Mouse (Mus musculus) liver, embryonic 13.5 days (tissue): ENCODE measurements around the gene Hist2h3c1. TPM values are rescaled to one million over a fixed set of nuclear protein-coding genes. Genes with fewer than 3 reads are reported as not detected.

Experiments used
- ATAC-seq: fragments of 200-750 bp; cut with Nextera tagmentation; 2 replicates; pipeline ENCODE4 v1.8.0; 2017; ENCODE audit warnings: low read depth, mild to moderate bottlenecking, moderate number of reproducible peaks, moderate library complexity
- DNase-seq: peaks from one replicate; pipeline ENCODE4 v3.0.0; 2022
- H3K27ac ChIP-seq: fragments of 300-500 bp; sonication (generic); 2 replicates; pipeline ENCODE4 v1.5.1; 2015; ENCODE audit warnings: moderate library complexity, mild to moderate bottlenecking, inconsistent platforms
- H3K27me3 ChIP-seq: fragments of 300-500 bp; sonication (generic); 2 replicates; pipeline ENCODE4 v1.6.1; 2015; ENCODE audit warnings: mild to moderate bottlenecking, inconsistent platforms
- H3K36me3 ChIP-seq: fragments of 300-500 bp; sonication (generic); 2 replicates; pipeline ENCODE4 v1.6.1; 2015; ENCODE audit warnings: mild to moderate bottlenecking, inconsistent platforms
- H3K4me1 ChIP-seq: fragments of 300-500 bp; sonication (generic); replicated peaks from 2 replicates; pipeline ENCODE4 v1.6.1; 2015; ENCODE audit warnings: inconsistent platforms
- H3K4me2 ChIP-seq: fragments of 300-500 bp; sonication (generic); 2 replicates; pipeline ENCODE4 v1.6.1; 2015; ENCODE audit warnings: inconsistent platforms, mild to moderate bottlenecking, moderate library complexity
- H3K4me3 ChIP-seq: fragments of 300-500 bp; sonication (generic); replicated peaks from 2 replicates; pipeline ENCODE4 v1.5.1; 2015; ENCODE audit warnings: mild to moderate bottlenecking, inconsistent platforms
- H3K9ac ChIP-seq: fragments of 300-500 bp; sonication (generic); 2 replicates; pipeline ENCODE4 v1.6.1; 2015; ENCODE audit warnings: mild to moderate bottlenecking, inconsistent platforms
- H3K9me3 ChIP-seq: fragments of 300-500 bp; sonication (generic); replicated peaks from 2 replicates; pipeline ENCODE4 v1.6.1; 2016; ENCODE audit warnings: inconsistent platforms
- WGBS: fragments of 180-500 bp; shearing (Covaris S2); methylation state at CpG from one replicate; pipeline ENCODE4 v1.1.7; 2015; ENCODE audit not compliant: insufficient replicate concordance; 5-methylcytosine and 5-hydroxymethylcytosine counted together
- polyA plus RNA-seq: library from polyadenylated mRNA; unstranded; fragments of >200 nt; fragmentation: Nextera tagmentation; extraction: Ambion mirVana; gene quantifications from 2 replicates; pipeline ENCODE4 v1.2.1, GENCODE M21; 2015

Hist2h3c1 gene
- polyA plus RNA-seq, 1 experiment from 2014 or later, result 2.3 TPM

DNA sequence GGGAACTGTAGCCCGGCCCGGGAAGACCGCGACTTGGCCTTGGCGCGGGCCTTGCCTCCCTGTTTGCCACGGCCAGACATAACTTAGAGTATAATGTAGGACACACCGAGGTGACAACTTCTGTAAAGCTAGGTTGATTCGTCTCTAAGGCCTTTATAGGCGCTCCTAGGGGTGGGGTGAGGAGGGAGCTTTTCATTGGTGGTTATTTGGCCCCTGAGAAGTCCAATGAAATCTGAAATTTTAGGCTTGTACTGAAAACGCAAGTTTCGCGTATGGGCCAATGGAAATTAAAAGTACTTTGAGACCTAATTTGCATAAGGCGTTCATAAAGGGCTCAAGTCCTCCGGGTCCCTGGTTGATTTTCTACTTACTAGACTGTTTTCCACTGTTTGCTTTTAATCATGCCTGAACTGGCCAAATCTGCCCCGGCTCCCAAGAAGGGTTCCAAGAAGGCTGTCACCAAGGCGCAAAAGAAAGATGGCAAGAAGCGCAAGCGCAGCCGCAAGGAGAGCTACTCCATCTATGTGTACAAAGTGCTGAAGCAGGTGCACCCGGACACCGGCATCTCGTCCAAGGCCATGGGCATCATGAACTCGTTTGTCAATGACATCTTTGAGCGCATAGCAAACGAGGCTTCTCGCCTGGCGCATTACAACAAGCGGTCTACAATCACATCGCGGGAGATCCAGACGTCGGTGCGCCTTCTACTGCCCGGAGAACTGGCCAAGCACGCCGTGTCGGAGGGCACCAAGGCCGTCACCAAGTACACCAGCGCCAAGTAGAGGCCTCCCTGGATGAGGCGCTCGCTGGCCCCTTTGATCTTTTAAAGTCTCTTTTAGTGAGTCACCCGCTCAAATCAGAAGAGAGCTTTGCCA, 25.5 kb upstream of the Hist2h3c1 start, which contains the start of the genes Hist2h2ac and Hist2h2be:
Gene Hist2h2ac, minus strand, starts transcription at position 116 of the 875 bp plus-strand sequence.
Gene Hist2h2be, plus strand, starts transcription at position 355 of the 875 bp plus-strand sequence.
- Histone ChIP-seq H3K9me3 (no peaks in the 10 kb centered on the region), H3K9ac (peak within 1 kb of the TSS; percentile 95), H3K4me1 (peaks cover 63% of the 10 kb centered on the region), H3K4me2 (peak within 1 kb of the TSS; percentile 92), H3K27ac (peak within 1 kb of the TSS; percentile 100), H3K27me3 (no peaks in the 10 kb centered on the region), H3K4me3 (peak within 1 kb of the TSS; percentile 72), H3K36me3 (no peaks in the 10 kb centered on the region)
- under 1% methylated on average over 43 of the region's 43 CpGs for WGBS
- DNase-seq (peak; percentile 91), ATAC-seq (peak; percentile 91)

GRCm38 (mm10) chr3:96221640-96222038, 24.8 kb upstream of the Hist2h3c1 start:
- Histone ChIP-seq H3K27ac (peak overlapping the region; percentile 100), H3K9me3 (no peaks in the 10 kb centered on the region), H3K4me3 (peak overlapping the region; percentile 72), H3K4me2 (peak overlapping the region; percentile 92), H3K27me3 (no peaks in the 10 kb centered on the region), H3K4me1 (peaks cover 69% of the 10 kb centered on the region), H3K9ac (peak overlapping the region; percentile 95), H3K36me3 (no peaks in the 10 kb centered on the region)
- no peak for ATAC-seq
- WGBS, result 22% methylated on average over 9 of the region's 9 CpGs
- DNase-seq, result no peak

- peak overlapping the region; percentile 100 for H3K27ac ChIP-seq
- no peaks in the 10 kb centered on the region for H3K27me3 ChIP-seq
- ATAC-seq (no peak), DNase-seq (no peak)
- H3K4me1 ChIP-seq, result peaks cover 79% of the 10 kb centered on the region
- 86% methylated on average over 4 of the region's 4 CpGs for WGBS
- H3K4me3 ChIP-seq, result peak overlapping the region; percentile 72
- H3K9me3 ChIP-seq, result no peaks in the 10 kb centered on the region
- H3K9ac ChIP-seq, result peak overlapping the region; percentile 95
- H3K4me2 ChIP-seq, result peak overlapping the region; percentile 92
- H3K36me3 ChIP-seq, result no peaks in the 10 kb centered on the region
These were observed 23.7 kb upstream of the Hist2h3c1 start for GRCm38 (mm10) chr3:96222774-96223173.

GRCm38 (mm10) chr3:96225421-96225820, 21.1 kb upstream of the Hist2h3c1 start:
- H3K9ac ChIP-seq, result peak overlapping the region; percentile 95
- H3K9me3 ChIP-seq, result no peaks in the 10 kb centered on the region
- H3K36me3 ChIP-seq, result no peaks in the 10 kb centered on the region
- ATAC-seq (no peak), DNase-seq (no peak)
- peak overlapping the region; percentile 92 for H3K4me2 ChIP-seq
- H3K4me3 ChIP-seq, result peak overlapping the region; percentile 72
- H3K4me1 ChIP-seq, result peaks cover 70% of the 10 kb centered on the region
- WGBS, result 57% methylated on average over 2 of the region's 2 CpGs
- H3K27ac ChIP-seq, result peak overlapping the region; percentile 64
- H3K27me3 ChIP-seq, result no peaks in the 10 kb centered on the region

DNA sequence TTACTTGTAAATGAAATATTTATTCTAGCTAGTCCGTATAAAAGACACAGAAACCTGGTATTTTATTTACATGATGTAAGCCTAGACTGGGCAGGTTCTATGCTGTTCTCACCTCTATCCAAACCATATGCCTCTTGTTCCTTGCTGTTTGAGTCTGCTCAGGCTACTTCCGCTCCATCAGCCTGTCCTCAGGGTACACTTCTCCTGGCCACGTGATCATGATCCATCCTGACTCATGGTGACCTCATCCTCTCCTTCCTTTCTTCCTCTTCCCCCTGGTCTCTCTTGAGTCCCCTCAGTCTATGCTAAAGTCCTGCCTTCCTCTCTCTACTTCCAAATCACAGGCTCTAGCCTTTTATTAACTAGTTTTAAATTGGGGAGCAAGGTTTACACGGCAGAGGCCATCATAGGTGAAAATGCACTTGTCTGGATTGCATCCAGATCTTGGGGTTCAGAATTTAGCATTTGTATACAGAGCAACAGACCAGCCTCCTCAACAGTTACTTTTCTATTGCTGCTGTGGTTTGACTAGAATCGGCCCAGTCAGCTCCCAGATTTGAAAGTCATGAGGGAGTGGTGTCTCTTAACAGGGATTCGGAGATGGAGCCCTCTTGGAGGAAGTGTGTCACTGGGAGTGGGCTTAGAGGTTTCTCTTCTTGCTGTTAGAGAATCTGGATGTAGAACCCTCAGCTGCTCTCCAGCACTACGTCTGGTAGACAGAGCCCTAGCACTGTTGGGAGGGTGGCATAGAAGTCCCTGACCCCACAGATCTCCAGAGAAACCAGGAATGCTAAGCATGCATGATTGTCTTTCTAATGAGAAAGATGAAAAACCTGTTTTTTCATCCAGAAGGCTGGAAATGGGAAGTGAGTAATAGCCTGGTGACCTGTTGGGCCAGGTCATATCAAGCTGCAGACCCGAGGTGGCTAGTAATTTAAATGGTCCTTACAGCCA, 19.5 kb upstream of the Hist2h3c1 start:
- Histone ChIP-seq H3K4me2 (no peak overlapping the region), H3K9ac (0 out of 2 replicates have a peak overlapping the region, but pooled peaks have one; percentile 1), H3K9me3 (no peaks in the 10 kb centered on the region), H3K27ac (peak overlapping the region; percentile 3; the same call in 1 of the 2 replicates), H3K4me1 (peaks cover 70% of the 10 kb centered on the region), H3K4me3 (no peak overlapping the region), H3K36me3 (no peaks in the 10 kb centered on the region), H3K27me3 (no peaks in the 10 kb centered on the region)
- no peak for DNase-seq
- 59% methylated on average over 8 of the region's 8 CpGs for WGBS
- ATAC-seq, result no peak

DNA sequence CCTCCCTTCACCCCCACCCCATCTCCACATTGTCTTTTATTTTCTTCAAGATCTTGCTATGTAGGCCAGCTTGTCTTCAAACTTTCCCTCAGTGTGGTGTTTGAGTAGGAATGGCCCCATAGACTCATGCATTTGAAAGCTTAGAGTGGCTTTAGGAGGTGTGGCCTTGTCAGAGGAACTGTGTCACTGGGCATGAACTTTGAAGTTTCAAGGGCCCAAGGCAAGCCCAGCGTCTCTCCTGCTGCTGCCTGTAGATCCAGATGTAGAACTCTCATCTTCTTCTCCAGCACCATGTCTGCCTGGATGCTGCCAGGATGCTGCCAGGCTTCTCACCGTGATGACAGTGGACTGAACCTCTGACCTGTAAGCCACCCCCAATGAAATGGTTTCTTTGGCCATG, 17.7 kb upstream of the Hist2h3c1 start:
- Histone ChIP-seq H3K36me3 (no peaks in the 10 kb centered on the region), H3K4me2 (no peak overlapping the region), H3K27ac (no peak overlapping the region), H3K9me3 (no peaks in the 10 kb centered on the region), H3K4me1 (peaks cover 51% of the 10 kb centered on the region), H3K9ac (no peak overlapping the region), H3K27me3 (no peaks in the 10 kb centered on the region), H3K4me3 (no peak overlapping the region)
- ATAC-seq, result no peak
- 68% methylated on average over 2 of the region's 2 CpGs for WGBS
- DNase-seq, result no peak

- H3K4me1 ChIP-seq, result peaks cover 35% of the 10 kb centered on the region
- no peaks in the 10 kb centered on the region for H3K36me3 ChIP-seq
- no peak overlapping the region for H3K4me3 ChIP-seq
- H3K9me3 ChIP-seq, result no peaks in the 10 kb centered on the region
- 32% methylated on average over 2 of the region's 2 CpGs for WGBS
- ATAC-seq (no peak), DNase-seq (no peak)
- H3K9ac ChIP-seq, result no peak overlapping the region
- H3K27me3 ChIP-seq, result no peaks in the 10 kb centered on the region
- no peak overlapping the region for H3K27ac ChIP-seq
- H3K4me2 ChIP-seq, result no peak overlapping the region
These were observed 16.1 kb upstream of the Hist2h3c1 start for GRCm38 (mm10) chr3:96230404-96230803.

DNA sequence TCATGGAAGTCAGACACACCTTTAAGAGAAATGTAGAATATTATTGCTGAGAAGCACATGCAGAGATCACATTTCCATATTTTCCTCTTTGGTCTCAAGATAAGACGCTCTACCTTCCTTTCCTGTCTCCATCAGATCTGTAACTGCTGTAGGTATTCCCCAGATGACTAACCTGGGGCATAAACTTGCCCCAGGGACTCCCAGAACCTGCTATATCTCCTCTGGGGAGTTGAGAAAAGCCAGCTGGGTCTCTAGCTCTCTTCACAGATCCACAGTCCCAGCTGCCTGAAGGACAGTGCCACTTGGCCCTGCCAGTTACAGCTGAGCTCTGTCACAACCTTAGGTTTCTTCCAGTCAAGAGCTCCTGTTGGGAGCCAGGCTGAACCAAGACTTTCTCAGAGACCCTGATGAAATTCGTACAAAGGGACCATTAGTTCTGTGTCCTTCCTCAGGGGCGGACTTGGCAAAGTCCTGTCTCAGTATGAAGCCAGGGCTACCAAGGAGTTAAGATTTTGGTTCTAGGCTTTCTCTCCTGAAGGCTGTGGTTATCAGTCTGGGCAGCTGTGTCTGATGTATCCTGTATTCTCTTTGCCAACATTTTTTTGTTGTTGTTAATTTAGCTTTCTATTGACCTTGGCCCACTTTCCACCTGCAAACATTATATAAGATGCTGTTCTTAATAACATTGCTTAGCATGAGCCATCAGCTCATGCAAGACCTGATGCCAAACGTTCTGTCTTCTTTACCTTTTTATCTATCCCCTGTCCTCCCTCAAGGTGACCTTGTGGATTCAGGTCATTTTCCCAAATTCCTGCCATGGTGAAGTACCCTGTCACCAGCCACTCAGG, 15.4 kb upstream of the Hist2h3c1 start:
- 58% methylated on average over 4 of the region's 4 CpGs for WGBS
- H3K4me1 ChIP-seq, result peaks cover 35% of the 10 kb centered on the region
- H3K36me3 ChIP-seq, result no peaks in the 10 kb centered on the region
- no peak overlapping the region for H3K27ac ChIP-seq
- H3K27me3 ChIP-seq, result no peaks in the 10 kb centered on the region
- H3K4me3 ChIP-seq, result no peak overlapping the region
- ATAC-seq (no peak), DNase-seq (no peak)
- no peak overlapping the region; the same call in 1 of the 2 replicates for H3K9ac ChIP-seq
- no peak overlapping the region for H3K4me2 ChIP-seq
- no peaks in the 10 kb centered on the region for H3K9me3 ChIP-seq

DNA sequence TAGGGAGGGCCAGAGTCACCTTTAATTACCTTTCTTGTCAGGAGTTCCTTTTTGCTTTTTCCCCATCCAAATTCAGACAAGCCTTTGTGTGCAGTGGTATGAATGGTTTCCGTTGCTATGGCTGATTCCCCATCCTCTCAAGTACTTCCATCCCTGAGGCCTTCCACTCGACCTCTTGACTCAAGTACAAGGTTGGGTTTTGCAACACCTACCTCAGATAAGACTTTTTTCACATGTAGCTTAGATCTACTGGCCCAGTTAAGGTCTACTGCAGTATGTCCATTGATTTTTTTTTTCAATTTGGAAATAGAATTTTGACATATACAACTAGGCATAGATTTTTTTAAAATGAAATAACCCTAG, 14.7 kb upstream of the Hist2h3c1 start:
- Histone ChIP-seq H3K36me3 (no peaks in the 10 kb centered on the region), H3K9ac (no peak overlapping the region), H3K27ac (no peak overlapping the region), H3K4me2 (no peak overlapping the region), H3K27me3 (no peaks in the 10 kb centered on the region), H3K4me1 (peaks cover 35% of the 10 kb centered on the region), H3K9me3 (no peaks in the 10 kb centered on the region), H3K4me3 (no peak overlapping the region)
- DNase-seq, result no peak
- ATAC-seq, result no peak
- WGBS, result 39% methylated on average over 2 of the region's 2 CpGs

- Histone ChIP-seq H3K27ac (peak overlapping the region; percentile 97; the same call in 1 of the 2 replicates), H3K4me2 (no peak overlapping the region), H3K9ac (no peak overlapping the region), H3K36me3 (no peaks in the 10 kb centered on the region), H3K9me3 (no peaks in the 10 kb centered on the region), H3K4me1 (peaks cover 32% of the 10 kb centered on the region), H3K27me3 (no peaks in the 10 kb centered on the region), H3K4me3 (0 out of 2 replicates have a peak overlapping the region, but pooled peaks have one; percentile 14)
- DNase-seq (no peak), ATAC-seq (no peak)
- 72% methylated on average over 2 of the region's 2 CpGs for WGBS
These were observed 11.6 kb upstream of the Hist2h3c1 start for GRCm38 (mm10) chr3:96234914-96235313.
